Mouse (Mus musculus): ENCODE data around the gene Vps13d.

Gene Vps13d

DNA sequence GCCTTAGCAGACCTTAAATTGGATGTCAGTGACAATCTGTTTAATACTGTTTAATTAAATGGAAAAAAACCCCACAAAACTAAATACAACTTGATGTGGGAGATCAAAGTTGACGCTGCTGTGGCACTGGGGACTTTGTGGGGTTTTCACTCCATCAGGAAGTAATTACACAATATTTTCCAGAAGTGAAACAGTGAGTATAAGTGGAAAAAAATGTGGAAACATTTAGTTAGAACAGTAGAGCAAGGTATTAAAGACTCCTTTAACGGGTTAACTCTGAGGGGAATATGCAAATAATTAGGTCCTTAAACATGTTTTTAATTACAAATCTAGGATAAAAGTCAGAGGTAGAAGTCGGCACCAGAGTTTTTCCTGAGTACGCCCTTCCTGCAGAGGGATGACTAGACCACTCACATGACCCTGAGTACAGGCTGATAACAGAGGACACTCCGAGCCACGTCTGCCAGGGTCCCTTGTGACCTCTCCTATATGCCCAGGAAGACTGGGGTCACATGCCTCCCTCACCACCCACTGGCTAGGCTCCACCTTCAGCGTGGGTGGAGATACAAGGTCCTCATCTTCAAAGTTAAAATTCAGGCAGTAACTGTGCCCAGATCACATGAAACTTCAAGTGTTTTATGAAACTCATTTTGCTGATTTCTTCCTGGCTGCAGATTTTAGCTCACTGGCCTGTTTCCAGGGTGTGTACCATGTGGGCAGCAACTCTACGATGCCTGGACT, 213.8 kb downstream of the Vps13d start:
- TF ChIP-seq GATA4 (IDR thresholded peaks at IDR 0.05; ENCODE audit: insufficient replicate concordance, low read length): peak; percentile 90

- TF ChIP-seq GATA4 (IDR thresholded peaks at IDR 0.05; ENCODE audit: insufficient replicate concordance, low read length): no peak
Observed at GRCm38 (mm10) chr4:144980110-144980509, 214.7 kb downstream of the Vps13d start.

GRCm38 (mm10) chr4:144978039-144978438, 216.8 kb downstream of the Vps13d start:
- TF ChIP-seq GATA4 (IDR thresholded peaks at IDR 0.05; ENCODE audit: insufficient replicate concordance, low read length): no peak

DNA sequence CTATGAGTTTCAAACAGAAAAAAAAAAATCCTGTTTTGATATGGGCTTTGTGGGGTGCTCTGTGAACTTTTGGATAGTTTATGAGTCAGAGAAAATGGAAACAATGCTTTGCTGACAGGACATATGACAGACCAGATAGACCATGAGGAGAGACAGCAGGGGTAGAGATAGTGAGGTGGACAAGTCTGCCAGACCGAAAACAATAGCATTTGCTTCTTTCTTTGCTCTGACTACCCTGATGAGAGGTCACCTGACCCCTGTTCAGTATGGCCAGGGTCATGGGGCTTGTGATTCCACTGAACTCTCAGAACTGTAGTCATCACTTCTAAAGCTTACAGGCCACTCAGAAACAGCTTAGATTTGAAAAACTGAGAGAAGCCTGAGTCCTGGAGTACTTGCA, 217.7 kb downstream of the Vps13d start:
- peak; percentile 93 for TF ChIP-seq GATA4 (IDR thresholded peaks at IDR 0.05; ENCODE audit: insufficient replicate concordance, low read length)

GRCm38 (mm10) chr4:144975505-144975904, 219.3 kb downstream of the Vps13d start:
- TF ChIP-seq GATA4 (IDR thresholded peaks at IDR 0.05; ENCODE audit: insufficient replicate concordance, low read length): no peak

DNA sequence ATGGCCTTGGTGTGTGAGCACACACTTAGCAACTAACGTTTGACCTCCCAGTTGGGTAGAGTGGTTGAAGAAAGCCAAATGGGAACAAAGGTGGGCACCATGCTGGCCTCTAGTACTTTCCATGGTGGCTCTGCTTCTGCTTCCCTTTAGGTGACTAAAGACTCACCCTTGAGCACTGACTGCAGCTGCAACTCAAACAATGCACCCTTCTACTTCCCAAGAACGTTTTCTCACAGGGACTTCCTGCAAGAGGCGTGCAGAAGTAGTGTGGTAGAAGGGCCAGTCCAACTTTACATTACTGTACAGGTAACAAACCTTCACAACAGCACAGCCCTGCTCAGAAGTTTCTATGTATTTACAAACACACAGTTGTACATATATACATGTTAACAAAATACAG, 220.3 kb downstream of the Vps13d start:
- no peak for TF ChIP-seq GATA4 (IDR thresholded peaks at IDR 0.05; ENCODE audit: insufficient replicate concordance, low read length)

- TF ChIP-seq GATA4 (IDR thresholded peaks at IDR 0.05; ENCODE audit: insufficient replicate concordance, low read length): no peak
Observed at GRCm38 (mm10) chr4:144972948-144973720, 221.7 kb downstream of the Vps13d start.

- TF ChIP-seq GATA4 (IDR thresholded peaks at IDR 0.05; ENCODE audit: insufficient replicate concordance, low read length): no peak
Observed at GRCm38 (mm10) chr4:144971048-144971447, 223.8 kb downstream of the Vps13d start.

DNA sequence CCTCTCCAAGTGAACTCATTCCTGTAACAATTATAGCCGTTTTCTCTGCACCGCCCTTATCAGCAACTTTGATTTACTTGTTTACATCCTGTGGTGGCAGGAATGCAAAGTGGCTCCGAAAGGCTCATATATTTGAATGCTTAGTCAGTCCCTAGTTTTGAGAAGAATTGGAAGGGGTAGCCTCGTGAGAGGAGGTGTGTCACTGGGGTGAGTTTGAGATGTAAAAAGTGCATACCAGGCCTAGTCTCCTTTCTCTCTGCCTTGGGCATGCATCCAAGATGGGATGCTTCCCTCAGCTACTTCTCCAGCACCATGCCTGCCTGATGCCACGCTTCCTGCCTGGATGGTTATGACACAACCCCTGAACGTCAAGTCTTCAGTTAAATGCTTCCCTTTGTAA, 225.8 kb downstream of the Vps13d start:
- TF ChIP-seq GATA4 (IDR thresholded peaks at IDR 0.05; ENCODE audit: insufficient replicate concordance, low read length): no peak

GRCm38 (mm10) chr4:144968371-144968770, 226.4 kb downstream of the Vps13d start:
- TF ChIP-seq GATA4 (IDR thresholded peaks at IDR 0.05; ENCODE audit: insufficient replicate concordance, low read length): no peak

DNA sequence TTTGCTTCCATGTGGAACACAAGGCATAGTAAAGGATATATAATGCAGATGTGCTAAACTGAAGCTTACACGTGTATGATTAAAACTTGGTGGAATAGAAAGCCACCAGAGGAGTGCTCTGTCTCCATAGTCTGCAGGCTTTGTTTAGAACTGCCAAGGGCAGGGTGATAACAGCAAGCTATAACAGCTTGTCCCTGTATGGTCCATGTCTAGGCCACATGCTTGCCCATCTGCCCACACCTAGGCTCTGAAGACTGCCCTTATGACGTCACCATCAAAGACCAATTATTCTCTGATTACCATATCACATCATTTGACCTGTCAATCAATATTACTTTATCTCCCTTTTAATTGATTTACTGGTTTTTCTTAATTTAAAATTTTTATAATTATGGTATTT, 229.6 kb downstream of the Vps13d start:
- TF ChIP-seq GATA4 (IDR thresholded peaks at IDR 0.05; ENCODE audit: insufficient replicate concordance, low read length): no peak

GRCm38 (mm10) chr4:144961696-144962095, 233.1 kb downstream of the Vps13d start:
- TF ChIP-seq GATA4 (IDR thresholded peaks at IDR 0.05; ENCODE audit: insufficient replicate concordance, low read length): 0 out of 2 replicates have a peak, but pooled peaks have one; percentile 15

- TF ChIP-seq GATA4 (IDR thresholded peaks at IDR 0.05; ENCODE audit: insufficient replicate concordance, low read length): no peak
Observed at GRCm38 (mm10) chr4:144961232-144961631, 233.6 kb downstream of the Vps13d start.

GRCm38 (mm10) chr4:144960188-144960904, 234.5 kb downstream of the Vps13d start:
- TF ChIP-seq GATA4 (IDR thresholded peaks at IDR 0.05; ENCODE audit: insufficient replicate concordance, low read length): no peak

DNA sequence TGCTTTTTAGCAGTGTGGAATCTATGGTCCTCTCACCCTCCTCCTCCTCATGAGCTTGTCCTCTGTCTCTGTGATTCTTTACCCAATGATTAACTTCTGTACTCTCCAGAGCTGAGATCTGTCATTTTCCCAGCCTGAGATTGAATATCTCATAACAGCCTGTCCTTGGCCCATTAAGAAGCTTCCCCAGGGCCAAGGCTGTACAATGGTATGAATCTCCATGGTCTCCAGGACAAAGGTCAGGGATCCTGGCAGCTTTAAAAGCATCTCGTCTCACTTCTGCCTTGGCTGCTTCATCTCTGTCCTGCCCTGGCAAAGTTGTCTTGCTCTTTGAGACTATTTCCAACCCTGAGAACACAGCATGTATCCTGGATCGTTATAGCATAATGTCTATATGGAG, 237.1 kb downstream of the Vps13d start:
- no peak for TF ChIP-seq GATA4 (IDR thresholded peaks at IDR 0.05; ENCODE audit: insufficient replicate concordance, low read length)

DNA sequence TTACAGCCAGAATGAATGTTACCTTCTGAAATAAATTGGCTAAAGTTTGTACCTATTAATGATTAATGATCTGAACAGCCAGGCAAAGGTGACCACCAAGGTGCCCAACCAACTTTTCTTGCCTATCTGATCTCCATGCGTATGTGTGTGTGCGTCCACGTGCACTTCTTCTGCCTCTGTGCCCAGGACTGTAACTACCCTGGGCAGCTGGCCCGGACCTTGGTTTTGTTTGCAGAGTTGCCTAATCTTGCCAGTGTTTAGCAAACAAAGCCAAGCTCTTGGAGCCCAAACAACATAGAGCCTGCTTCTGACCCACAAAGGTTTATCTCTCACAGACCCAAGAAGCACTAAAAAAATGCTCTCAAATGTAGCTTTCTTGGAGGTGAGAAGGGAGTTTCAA, 237.6 kb downstream of the Vps13d start:
- TF ChIP-seq GATA4 (IDR thresholded peaks at IDR 0.05; ENCODE audit: insufficient replicate concordance, low read length): peak; percentile 49; the same call in 1 of the 2 replicates
